Mouse (Mus musculus) bone marrow, adult 2 months (tissue): ENCODE results near the gene Bcas3.

Experiments
- CTCF ChIP-seq: fragments of 200-500 bp; IDR thresholded peaks from 2 replicates; pipeline ENCODE4 v1.5.1; 2011; ENCODE audit warnings: low read length, control low read depth; ENCODE audit not compliant: control insufficient read depth, insufficient read depth
- POLR2A ChIP-seq: fragments of 200-500 bp; IDR thresholded peaks from 2 replicates; pipeline ENCODE4 v1.6.1; 2011; ENCODE audit warnings: low read depth, mild to moderate bottlenecking, control low read depth, low read length, borderline replicate concordance; ENCODE audit not compliant: control insufficient read depth

DNA sequence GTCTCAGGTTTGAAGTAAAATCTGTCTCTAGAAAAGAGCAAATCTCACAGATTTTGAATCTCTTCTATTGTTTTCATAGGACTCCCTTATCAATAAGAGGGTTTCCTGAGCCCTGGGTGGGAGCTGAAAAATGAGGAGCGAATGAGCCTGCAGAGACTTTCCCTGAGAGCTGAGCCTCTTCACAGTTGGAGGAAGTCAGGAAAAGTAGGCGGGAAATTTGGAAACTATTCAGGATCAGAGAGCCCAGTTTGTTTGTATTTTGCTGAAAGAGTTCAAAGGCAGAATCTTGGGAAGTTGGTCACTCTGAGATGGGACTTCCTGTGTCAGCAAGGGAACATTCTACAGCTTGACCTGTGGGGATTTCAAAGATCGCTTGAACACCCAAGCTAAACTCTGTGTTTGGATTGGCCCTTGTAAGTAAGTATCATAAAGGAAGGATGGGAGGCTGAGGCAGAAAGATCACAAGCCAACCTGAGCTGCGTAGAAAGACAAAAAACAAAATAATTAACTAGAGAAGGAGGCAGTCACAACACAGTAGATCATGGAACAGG is 379.6 kb downstream of the Bcas3 start:
- no peak for TF ChIP-seq CTCF
- TF ChIP-seq POLR2A: no peak
